Mouse (Mus musculus) liver, postnatal 0 days (tissue): ENCODE measurements at regions not wholly inside any gene's neighbourhood (a gene's known extent, or its start where the extent isn't known, plus 50 kb on each side); places are given as distances from the start of the nearest gene placed in this dataset.

ENCODE experiments used
- ATAC-seq: fragments of 200-750 bp; cut with Nextera tagmentation; 2 replicates; pipeline ENCODE4 v1.8.0; 2017; ENCODE audit warnings: mild to moderate bottlenecking, moderate library complexity
- DNase-seq: peaks from one replicate; pipeline ENCODE4 v3.0.0-alpha.2; 2016
- H3K27ac ChIP-seq: fragments of 300-500 bp; sonication (generic); 2 replicates; pipeline ENCODE4 v1.5.1; 2014; ENCODE audit warnings: antibody characterized with exemption, moderate library complexity, mild to moderate bottlenecking, low read depth
- H3K27me3 ChIP-seq: fragments of 300-500 bp; sonication (generic); 2 replicates; pipeline ENCODE4 v1.6.1; 2014; ENCODE audit warnings: low read length, control low read depth, mixed read lengths; ENCODE audit not compliant: insufficient read depth
- H3K36me3 ChIP-seq: fragments of 300-500 bp; sonication (generic); replicated peaks from 2 replicates; pipeline ENCODE4 v1.6.1; 2014; ENCODE audit warnings: mild to moderate bottlenecking, control low read depth, low read length, moderate library complexity, mixed read lengths; ENCODE audit not compliant: insufficient read depth
- H3K4me1 ChIP-seq: fragments of 300-500 bp; sonication (generic); 2 replicates; pipeline ENCODE4 v1.6.1; 2014; ENCODE audit warnings: antibody characterized with exemption, mild to moderate bottlenecking, control low read depth; ENCODE audit not compliant: insufficient read depth
- H3K4me2 ChIP-seq: fragments of 300-500 bp; sonication (generic); 2 replicates; pipeline ENCODE4 v1.6.1; 2014; ENCODE audit warnings: low read depth, mild to moderate bottlenecking, low read length, moderate library complexity, mixed read lengths
- H3K4me3 ChIP-seq: fragments of 300-500 bp; sonication (generic); 2 replicates; pipeline ENCODE4 v1.5.1; 2014; ENCODE audit warnings: low read depth, low read length
- H3K9ac ChIP-seq: fragments of 300-500 bp; sonication (generic); replicated peaks from 2 replicates; pipeline ENCODE4 v1.6.1; 2014; ENCODE audit warnings: mild to moderate bottlenecking, moderate library complexity
- H3K9me3 ChIP-seq: fragments of 300-500 bp; sonication (generic); 2 replicates; pipeline ENCODE4 v1.6.1; 2016; ENCODE audit warnings: mild to moderate bottlenecking, control low read depth, low read length, mixed read lengths
- CTCF ChIP-seq: sonication (generic); IDR thresholded peaks from 2 replicates; pipeline ENCODE4 v1.5.1; 2016; ENCODE audit warnings: antibody characterized with exemption, low read depth
- EP300 ChIP-seq: IDR thresholded peaks from 2 replicates; pipeline ENCODE4 v1.6.1; 2016; ENCODE audit warnings: antibody characterized with exemption, low read depth, mild to moderate bottlenecking
- WGBS: fragments of 180-500 bp; shearing (Covaris S2); extraction: QIAGEN DNeasy Blood & Tissue Kit; methylation state at CpG from one replicate; pipeline ENCODE4 v1.1.7; 2014; ENCODE audit not compliant: insufficient replicate concordance; 5-methylcytosine and 5-hydroxymethylcytosine counted together

- Histone ChIP-seq H3K9ac (no peak overlapping the region), H3K9me3 (no peaks in the 10 kb centered on the region; the same call in 1 of the 2 replicates), H3K27me3 (no peaks in the 10 kb centered on the region), H3K4me1 (no peaks in the 10 kb centered on the region), H3K27ac (no peak overlapping the region), H3K4me3 (no peak overlapping the region), H3K36me3 (no peaks in the 10 kb centered on the region), H3K4me2 (no peak overlapping the region)
- 74% methylated on average over 5 of the region's 5 CpGs for WGBS
- TF ChIP-seq EP300 (no peak), CTCF (no peak)
- ATAC-seq (no peak), DNase-seq (no peak)
Observed at GRCm38 (mm10) chr14:78376591-78376990, 68.7 kb upstream of the Tnfsf11 start.

- H3K4me3 ChIP-seq, result no peak overlapping the region
- DNase-seq (no peak), ATAC-seq (no peak)
- no peaks in the 10 kb centered on the region for H3K4me1 ChIP-seq
- H3K27me3 ChIP-seq, result no peaks in the 10 kb centered on the region
- H3K36me3 ChIP-seq, result no peaks in the 10 kb centered on the region
- H3K27ac ChIP-seq, result no peak overlapping the region
- WGBS, result 75% methylated on average over 3 of the region's 3 CpGs
- no peak overlapping the region for H3K9ac ChIP-seq
- TF ChIP-seq EP300 (no peak), CTCF (no peak)
- no peaks in the 10 kb centered on the region; the same call in 1 of the 2 replicates for H3K9me3 ChIP-seq
- no peak overlapping the region for H3K4me2 ChIP-seq
Observed at GRCm38 (mm10) chr14:78375746-78376495, 68.1 kb upstream of the Tnfsf11 start.

DNA sequence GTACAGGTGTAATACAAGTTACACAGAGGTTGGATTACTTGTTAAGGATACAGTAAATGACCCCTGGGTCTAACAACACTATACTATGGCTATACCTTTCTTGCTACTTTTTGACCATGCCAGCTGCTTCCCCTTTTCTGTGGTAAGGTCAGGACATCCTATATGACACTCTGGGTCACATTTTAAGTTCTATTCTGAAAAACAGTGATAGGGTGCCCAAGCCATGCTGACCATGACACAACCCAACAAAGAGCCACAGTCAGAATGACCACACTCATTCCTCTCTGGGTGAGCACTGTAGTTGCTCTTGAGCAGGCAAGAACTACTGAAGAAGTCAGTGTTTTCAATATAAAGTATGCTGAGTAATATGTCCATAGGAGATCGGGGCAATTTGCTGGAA, 64.3 kb upstream of the Tnfsf11 start:
- Histone ChIP-seq H3K4me3 (no peak overlapping the region), H3K36me3 (no peaks in the 10 kb centered on the region), H3K4me1 (no peaks in the 10 kb centered on the region), H3K9ac (no peak overlapping the region), H3K9me3 (no peaks in the 10 kb centered on the region; the same call in 1 of the 2 replicates), H3K4me2 (no peak overlapping the region), H3K27ac (no peak overlapping the region), H3K27me3 (no peaks in the 10 kb centered on the region)
- no peak for DNase-seq
- ATAC-seq, result no peak
- 63% methylated on average over 1 of the region's 1 CpGs for WGBS
- no peak for TF ChIP-seq CTCF
- no peak for TF ChIP-seq EP300

DNA sequence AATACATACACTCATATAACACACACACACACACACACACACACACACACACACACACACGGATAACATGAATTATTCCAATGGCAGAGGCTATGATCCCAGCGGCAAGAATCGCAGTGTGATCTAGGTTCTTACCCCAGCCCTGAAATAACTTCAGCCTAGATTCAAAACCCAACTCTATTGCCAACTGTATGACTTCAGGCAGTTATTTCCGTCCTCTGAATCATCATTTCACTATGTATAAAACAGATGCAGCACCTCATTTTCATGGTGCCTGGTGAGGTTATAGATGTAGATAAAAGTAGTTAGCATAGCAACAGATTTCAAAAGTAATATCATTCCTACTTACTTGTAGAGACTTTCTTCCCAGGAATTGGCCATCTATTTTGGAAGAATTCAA, 61.0 kb upstream of the Tnfsf11 start:
- TF ChIP-seq CTCF (no peak), EP300 (no peak)
- H3K27ac ChIP-seq, result no peak overlapping the region
- no peaks in the 10 kb centered on the region for H3K36me3 ChIP-seq
- no peaks in the 10 kb centered on the region for H3K9me3 ChIP-seq
- no peak for ATAC-seq
- no peak overlapping the region for H3K4me2 ChIP-seq
- DNase-seq, result no peak
- H3K4me1 ChIP-seq, result no peaks in the 10 kb centered on the region
- no peaks in the 10 kb centered on the region for H3K27me3 ChIP-seq
- no peak overlapping the region for H3K4me3 ChIP-seq
- 85% methylated on average over 4 of the region's 4 CpGs for WGBS
- H3K9ac ChIP-seq, result no peak overlapping the region

DNA sequence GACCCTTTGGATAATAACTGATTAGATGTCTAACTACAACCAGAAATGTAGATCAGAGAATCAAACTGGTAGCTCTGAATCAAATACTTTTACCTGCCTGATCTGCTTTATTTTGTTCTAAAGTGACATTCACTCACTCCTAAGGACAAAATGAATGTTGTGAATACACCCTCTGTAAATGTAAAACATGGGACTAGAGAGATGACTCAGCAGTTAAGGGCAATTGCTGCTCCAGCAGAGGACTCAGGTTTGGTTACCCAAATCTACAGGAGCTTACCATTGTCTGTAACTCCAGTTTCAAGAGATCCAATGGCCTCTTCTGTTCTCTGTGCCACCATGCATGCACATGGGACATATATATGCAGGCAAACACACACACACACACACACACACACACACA, 57.0 kb upstream of the Tnfsf11 start:
- H3K36me3 ChIP-seq, result no peaks in the 10 kb centered on the region
- ATAC-seq, result no peak

DNA sequence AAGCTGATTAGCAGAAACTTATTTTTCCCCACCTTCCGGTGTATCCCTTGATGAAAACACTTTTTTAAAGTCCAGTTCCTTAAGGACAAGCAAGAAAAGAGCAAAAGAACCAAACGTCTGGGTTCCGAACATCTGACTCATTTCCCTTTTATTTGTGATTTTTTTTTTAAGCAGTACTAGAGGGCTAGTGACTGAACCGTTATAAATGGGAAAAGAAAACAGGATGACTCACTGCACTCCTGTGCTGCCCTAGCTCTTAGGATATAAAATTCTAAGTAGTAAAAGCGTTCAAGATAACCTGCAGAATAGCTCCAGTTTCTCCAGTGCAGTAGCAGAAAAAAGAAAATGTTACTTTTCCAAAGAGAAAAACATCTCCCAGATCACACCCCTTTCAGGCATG, 55.3 kb upstream of the Tnfsf11 start:
- ATAC-seq (no peak), DNase-seq (no peak)
- no peaks in the 10 kb centered on the region for H3K36me3 ChIP-seq
- no peak overlapping the region for H3K9ac ChIP-seq
- no peaks in the 10 kb centered on the region for H3K27me3 ChIP-seq
- 56% methylated on average over 5 of the region's 5 CpGs for WGBS
- H3K4me1 ChIP-seq, result no peaks in the 10 kb centered on the region
- no peak overlapping the region for H3K27ac ChIP-seq
- no peaks in the 10 kb centered on the region for H3K9me3 ChIP-seq
- no peak overlapping the region for H3K4me2 ChIP-seq
- no peak overlapping the region for H3K4me3 ChIP-seq
- TF ChIP-seq EP300 (no peak), CTCF (no peak)

More for the DNA sequence above, 57.0 kb upstream of the Tnfsf11 start:
- H3K4me3 ChIP-seq, result no peak overlapping the region
- no peak for TF ChIP-seq EP300
- no peak for TF ChIP-seq CTCF
- no peaks in the 10 kb centered on the region for H3K9me3 ChIP-seq
- H3K4me1 ChIP-seq, result no peaks in the 10 kb centered on the region
- no peaks in the 10 kb centered on the region for H3K27me3 ChIP-seq
- H3K9ac ChIP-seq, result no peak overlapping the region
- no peak overlapping the region for H3K27ac ChIP-seq
- no peak for DNase-seq
- H3K4me2 ChIP-seq, result no peak overlapping the region
